Mouse (Mus musculus) inflammation-experienced regulatory T-cells, adult 6 months (primary cell): Measurements from ENCODE around the gene Trim34a. TPM values are rescaled to one million over a fixed set of nuclear protein-coding genes. Genes with fewer than 3 reads are reported as not detected.
"Not testable (repeated sequence)": the region's sequence is repeated elsewhere in the genome, so short reads cannot be mapped to it uniquely, and the experiment has no call there.

ENCODE experiments used
- ATAC-seq: one replicate; pipeline ENCODE4 v1.8.0; 2017
- polyA plus RNA-seq, 3 experiments: library from polyadenylated mRNA; unstranded; fragments of 100-300 nt; shearing (Covaris generic); gene quantifications; one replicate each; pipeline ENCODE4 v1.2.1; 2017

Trim34a gene
- 10 to 100 TPM; 50.1 to 60.0 (median 60.0) TPM for polyA plus RNA-seq

- peak; percentile 97 for ATAC-seq
Observed at GRCm38 (mm10) chr7:104244287-104245181, at the start of gene Trim34a. TSS of gene Trim34a (plus strand) at chr7:104244457.

DNA sequence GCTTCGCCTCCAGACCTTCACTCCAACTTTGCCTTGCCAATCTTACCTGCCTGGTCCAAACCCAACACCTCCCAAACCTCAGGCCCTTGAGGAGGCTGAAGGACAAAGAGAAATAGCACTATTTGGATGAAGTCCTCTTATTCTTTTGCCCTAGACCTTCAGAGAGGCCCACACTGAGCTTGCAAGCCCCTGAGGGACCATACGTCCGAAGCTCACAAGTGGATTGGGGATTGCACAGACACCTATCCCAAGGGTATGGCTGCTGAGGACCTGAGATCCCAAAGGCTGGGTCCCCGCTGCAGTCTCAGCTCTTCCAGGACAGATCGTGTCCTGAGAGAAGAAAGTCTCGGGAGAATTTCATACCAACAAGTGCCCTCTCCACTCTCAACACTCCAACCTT lies 48.4 kb upstream of the Trim34a start, which contains the start of gene Olfr649:
Gene Olfr649 (minus strand): TSS at position 101 of the 400 bp plus-strand sequence.
- no peak for ATAC-seq

DNA sequence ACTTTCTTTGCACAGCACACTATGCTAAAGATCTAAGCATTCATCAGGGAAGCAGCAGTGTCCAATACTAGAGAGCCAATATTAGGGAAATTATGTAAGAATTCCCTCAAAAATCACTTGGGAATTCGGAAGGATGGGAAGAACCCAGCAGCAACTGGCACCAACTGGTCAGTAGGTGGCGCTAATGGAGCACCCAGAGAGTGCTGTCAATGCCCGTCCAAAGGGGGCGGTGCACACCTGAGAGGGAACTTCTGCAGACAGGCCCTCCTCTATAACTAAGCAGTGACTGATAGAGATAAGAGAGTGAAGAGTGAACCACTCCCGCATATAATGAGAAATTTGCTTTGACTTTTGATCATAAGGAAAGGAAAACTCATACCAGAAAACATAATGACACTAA lies 44.4 kb upstream of the Trim34a start:
- ATAC-seq = peak; percentile 95

- ATAC-seq = no peak
Observed at GRCm38 (mm10) chr7:104206197-104206596, 38.1 kb upstream of the Trim34a start.

DNA sequence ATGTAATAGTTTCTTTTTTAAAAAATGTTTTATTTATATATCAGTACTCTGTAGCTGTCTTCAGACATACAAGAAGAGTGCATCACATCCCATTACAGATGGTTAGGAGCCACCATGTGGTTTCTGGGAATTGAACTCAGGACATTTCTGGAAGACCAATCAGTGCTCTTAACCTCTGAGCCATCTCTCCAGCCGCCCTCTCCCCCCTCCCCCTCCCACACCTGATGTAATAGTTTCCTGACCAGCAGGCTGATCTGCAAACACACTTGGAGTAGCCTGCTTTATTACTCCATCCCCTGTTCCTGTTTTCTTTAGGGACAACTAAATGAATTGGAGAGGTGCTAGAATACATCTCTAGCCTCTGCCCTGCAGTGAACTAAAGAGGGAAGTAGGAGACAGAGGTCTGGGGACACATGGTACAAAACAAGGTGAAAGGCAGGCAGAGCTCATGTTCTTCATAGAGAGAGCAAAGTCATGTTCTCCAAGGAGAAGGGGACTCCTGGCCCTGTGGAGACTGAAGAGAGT lies 28.2 kb upstream of the Trim34a start:
- no peak for ATAC-seq

DNA sequence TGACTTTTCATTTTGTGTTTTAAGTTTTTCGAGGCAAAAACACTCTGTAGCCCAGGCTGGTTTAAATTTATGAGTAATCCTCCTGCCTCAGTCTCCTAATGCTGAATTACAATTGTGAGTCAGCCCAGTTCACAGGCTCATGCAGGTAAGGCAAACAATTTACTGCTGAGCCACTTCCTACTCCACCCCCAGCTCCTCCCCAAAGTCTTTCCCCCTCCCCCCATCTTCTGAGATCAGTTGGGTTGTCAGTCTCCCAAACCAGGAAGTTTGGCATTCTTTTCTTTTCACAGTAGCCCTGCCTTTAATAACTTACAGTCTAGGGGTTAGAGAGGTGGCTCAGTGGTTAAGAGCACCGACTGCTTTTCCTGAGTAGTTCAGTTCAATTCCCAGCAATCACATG lies 26.4 kb upstream of the Trim34a start:
- peak; percentile 48 for ATAC-seq

DNA sequence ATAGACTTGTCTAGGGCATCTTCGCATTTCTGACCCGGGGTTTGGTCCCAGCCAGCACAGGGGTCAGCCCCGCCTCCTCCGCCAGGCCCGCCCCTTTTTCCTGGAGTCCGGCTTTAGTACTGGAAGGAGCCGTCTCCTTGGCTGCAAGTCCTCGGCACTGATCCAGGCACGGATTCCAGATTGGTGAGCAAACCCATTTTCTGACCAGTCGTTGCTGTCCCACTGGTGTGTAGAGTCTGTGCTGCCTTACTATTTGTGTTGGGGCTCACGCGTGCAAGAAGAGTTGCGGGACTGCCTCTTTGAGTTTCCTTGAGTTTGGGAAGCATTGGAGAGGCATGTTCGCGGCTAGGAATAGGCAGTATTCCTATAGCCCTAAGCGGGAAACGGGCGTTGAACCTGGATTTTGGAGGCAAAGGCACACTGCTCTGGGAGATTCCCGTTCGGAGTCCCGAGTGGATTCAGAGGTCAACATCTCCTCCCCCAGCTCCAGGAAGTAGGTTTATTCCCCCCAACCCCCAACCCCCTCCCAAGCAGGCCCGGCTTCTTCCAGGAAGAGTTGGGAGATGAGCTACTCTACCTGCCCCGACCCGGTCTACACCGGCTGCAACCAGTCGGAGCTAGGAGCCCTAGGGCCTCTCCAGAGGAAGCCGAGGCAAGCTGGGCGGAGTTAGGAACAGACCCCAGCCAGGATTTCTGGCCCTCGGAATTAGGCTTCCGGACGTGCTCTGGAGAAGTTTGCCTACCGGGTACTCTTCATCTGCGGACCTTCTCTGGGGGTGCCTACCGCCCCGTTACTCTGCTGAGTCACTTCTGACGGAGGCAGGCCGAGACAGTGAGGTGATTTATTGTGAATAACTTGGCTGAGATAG lies 25.3 kb upstream of the Trim34a start, which contains the start of gene Trim6:
Gene Trim6 (plus strand): TSS at position 93 of the 869 bp plus-strand sequence.
- no peak for ATAC-seq

DNA sequence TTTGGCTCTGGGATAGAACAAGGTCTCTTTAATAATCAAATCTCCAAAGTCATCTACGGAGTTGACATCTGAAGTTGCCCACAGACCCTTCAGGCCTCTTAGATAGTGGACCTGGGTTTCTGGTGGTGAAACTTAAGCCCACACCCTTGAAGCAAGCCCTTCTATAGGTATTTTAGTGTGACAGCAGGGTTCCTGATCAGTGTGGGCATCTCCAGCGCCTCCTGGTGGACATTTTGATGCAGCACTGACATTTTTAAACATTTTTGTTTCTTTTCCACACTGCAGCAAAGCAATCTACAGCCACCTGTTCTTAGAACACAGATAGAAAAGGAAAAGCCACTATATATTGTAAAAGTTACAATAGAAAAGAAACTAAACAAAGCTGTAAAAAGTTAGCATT lies 13.1 kb upstream of the Trim34a start:
- ATAC-seq = peak; percentile 82

DNA sequence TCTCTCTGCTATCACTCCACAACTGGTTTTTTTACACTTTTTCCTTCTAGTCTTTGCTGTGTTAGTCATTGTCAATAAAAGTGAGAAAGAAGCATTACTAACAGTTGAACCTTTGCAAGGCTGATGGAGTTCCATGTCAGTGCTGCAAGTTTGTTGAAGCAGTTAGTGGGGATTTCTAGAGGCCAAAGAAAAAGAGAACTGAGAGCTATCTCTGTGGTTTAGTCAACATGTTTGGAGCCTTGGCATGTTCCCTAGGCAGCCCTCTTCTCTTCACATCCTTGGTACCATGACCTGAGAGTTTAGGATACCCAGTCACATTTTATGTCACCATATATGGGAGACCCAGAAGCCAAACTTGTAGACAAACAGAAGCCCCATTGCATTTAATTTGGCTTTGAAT lies 3.4 kb upstream of the Trim34a start:
- ATAC-seq = no peak

GRCm38 (mm10) chr7:104243616-104244015 lies 641 bp upstream of the Trim34a start:
- ATAC-seq = no peak

DNA sequence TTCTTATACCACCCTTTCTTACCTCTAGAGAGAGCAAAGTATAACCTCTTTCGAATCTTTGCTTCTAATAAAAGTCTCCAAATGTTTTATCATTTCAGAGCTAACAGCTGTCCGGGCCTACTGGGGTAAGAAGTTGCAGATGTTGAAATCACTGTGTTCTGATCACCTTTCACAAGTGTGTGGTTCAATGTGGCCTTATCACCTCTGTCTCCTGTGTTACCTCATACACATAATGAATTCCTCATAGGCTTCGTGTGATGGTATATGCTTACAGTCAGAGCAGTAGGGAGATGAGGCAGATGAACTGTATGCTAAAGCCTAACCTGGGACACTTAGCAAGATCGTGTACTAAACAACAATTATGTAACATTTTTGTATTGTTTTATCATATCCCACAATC lies 16.1 kb downstream of the Trim34a start:
- ATAC-seq = not testable (repeated sequence)

DNA sequence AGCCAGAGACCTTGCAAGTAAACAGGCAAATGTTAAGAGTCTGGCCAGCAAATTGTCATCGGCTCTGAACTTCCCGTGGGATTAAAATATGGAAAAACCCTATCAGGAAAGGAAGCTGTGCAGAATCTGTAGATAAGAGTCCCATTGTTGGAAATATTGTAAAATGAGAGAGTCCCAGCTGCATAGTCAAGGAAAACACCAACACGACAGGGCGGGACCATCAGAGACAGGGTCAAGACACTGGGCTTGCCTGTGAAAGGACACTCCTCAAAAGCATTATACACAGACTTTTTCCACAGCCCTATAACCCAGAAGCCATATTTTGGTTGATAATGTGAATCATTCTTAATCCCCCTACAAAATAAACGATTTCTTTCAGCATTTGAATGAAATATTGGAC lies 21.1 kb downstream of the Trim34a start:
- ATAC-seq = not testable (repeated sequence)

- ATAC-seq = not testable (repeated sequence)
Observed at GRCm38 (mm10) chr7:104279361-104279760, 35.1 kb downstream of the Trim34a start.

DNA sequence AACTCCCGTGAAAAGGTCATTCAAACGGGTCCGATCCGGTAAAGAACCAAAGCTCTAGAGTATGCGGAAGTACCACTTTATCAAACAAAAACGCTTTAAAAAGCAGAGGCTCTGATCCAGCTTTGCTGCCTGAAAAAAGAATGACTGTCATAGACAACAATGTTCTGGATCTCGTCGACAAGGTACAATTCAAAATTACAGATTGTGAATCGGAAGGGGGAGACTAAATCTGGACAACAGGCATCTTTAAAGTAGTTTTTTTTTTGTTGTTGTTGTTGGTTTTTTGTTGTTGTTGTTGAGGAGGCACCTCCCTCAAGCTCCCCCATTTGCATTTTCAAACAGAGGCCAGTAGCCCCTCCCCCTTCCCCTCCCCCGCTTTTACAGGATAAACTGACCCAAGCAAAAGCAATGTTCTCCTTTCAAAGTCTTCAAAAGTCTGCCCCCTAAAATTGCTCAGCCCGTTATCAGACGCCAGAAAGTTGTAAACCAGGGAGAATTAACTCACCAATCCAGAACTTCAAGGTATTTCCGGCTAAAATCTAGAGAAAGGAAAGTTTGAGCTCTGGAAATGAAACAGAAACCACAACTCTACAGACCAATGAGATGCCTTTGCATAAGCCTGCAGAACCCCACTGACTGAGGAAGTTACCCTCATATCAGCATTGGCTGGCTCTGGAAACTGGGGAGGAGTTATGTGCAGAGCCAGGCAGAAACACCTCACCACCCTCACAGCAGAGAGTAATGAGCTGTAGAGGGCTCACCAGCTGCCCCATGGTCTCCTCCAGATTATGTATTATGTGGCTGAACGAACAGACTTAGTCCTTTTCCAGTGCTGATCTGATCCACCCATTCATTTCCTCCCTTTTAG lies 43.6 kb downstream of the Trim34a start, which contains the start of gene Trim5:
Gene Trim5 (minus strand): TSS at position 519 of the 868 bp plus-strand sequence.
- peak; percentile 83 for ATAC-seq

DNA sequence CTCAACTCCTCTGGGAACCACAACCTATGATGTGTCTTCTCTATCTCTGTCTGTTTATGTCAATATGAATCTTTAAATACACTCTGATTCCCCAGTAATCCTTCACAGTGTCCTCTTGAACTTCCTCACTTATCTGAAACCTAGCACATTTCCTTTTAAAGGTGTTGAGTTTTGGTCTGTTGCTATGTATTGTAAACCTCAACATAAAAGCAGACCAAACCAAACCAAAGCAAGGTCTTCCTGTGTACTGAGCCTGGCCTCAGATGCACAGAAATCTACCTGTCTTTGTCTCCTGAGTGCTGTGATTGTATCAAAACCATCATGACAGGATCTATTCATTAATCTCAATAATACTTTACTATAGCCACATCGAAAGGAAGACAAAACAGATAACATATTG lies 46.4 kb downstream of the Trim34a start:
- ATAC-seq = peak; percentile 27

DNA sequence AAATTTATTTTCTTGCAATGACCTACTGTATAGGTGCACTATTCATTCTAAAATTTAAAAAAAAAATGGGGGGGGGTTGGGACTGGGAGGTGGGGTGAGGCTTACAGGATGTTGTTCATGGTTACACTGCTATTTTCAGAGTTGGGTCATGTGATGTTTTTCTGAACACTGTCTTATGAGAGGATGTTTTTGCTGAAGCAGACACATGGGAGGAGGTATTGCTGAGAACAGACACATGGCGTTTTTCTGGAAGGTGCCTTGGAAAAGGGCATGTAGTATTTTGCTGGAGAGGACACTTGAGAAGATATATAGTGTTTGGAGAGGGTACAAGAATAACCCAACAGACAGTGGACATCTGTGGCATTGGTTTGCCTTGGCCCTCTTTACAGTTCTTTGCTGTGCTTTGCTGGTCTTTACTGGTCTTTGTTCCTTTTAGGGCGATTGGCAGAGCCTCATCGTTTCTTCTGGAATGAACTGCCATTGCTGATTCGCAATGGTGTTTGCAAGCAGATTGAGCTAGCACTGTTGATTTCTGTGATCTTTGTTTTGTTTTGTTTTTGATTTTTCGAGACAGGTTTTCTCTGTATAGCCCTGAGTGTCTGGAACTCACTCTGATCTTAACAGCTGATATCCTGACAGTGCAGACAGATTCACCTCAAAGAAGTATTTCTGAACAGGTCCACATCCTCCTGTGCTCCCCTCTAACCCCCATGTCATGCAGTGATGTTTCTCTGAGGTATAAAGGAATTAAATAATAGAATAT lies 47.6 kb downstream of the Trim34a start:
- peak; percentile 60 for ATAC-seq

Other genes starting within 250 kb of the Trim34a start
- not detected for gene Olfr638, start 245.7 kb upstream of the Trim34a start, polyA plus RNA-seq
- not detected for gene Olfr639, start 227.2 kb upstream of the Trim34a start, polyA plus RNA-seq
- gene Olfr640, start 218.9 kb upstream of the Trim34a start, polyA plus RNA-seq = not detected
- not detected for gene Olfr641, start 209.0 kb upstream of the Trim34a start, polyA plus RNA-seq
- gene Olfr642, start 191.8 kb upstream of the Trim34a start, polyA plus RNA-seq = not detected
- not detected for gene 4930516K23Rik, start 183.0 kb upstream of the Trim34a start, polyA plus RNA-seq
- gene Olfr644, start 172.6 kb upstream of the Trim34a start, polyA plus RNA-seq = not detected
- gene Olfr645, start 159.0 kb upstream of the Trim34a start, polyA plus RNA-seq = not detected
- not detected for gene Olfr646, start 139.6 kb upstream of the Trim34a start, polyA plus RNA-seq
- not detected for gene Ubqln5, start 114.6 kb upstream of the Trim34a start, polyA plus RNA-seq
- not detected for gene Olfr643, start 107.1 kb upstream of the Trim34a start, polyA plus RNA-seq
- not detected for gene Ubqln3, start 101.2 kb upstream of the Trim34a start, polyA plus RNA-seq
- gene Ubqlnl, start 93.9 kb upstream of the Trim34a start, polyA plus RNA-seq = not detected
- not detected for gene Olfm5, start 79.6 kb upstream of the Trim34a start, polyA plus RNA-seq
- under 1 TPM; 0.20 to 0.50 (median 0.25) TPM for gene Olfr648, start 61.1 kb upstream of the Trim34a start, polyA plus RNA-seq
- not detected for gene Olfr649, start 48.5 kb upstream of the Trim34a start, polyA plus RNA-seq
- gene Trim6, start 25.7 kb upstream of the Trim34a start, polyA plus RNA-seq = 1 to 10 TPM in 2 of 3 experiments, not detected in 1; 1.4 to 2.2 TPM
- 10 to 100 TPM; 24.5 to 43.4 (median 41.7) TPM for gene Trim5, start 43.6 kb downstream of the Trim34a start, polyA plus RNA-seq
- 100 to 1,000 TPM; 110 to 206 (median 165) TPM for gene Trim12a, start 71.0 kb downstream of the Trim34a start, polyA plus RNA-seq
- gene Trim34b, start 85.0 kb downstream of the Trim34a start, polyA plus RNA-seq = 1 to 10 TPM in 2 of 3 experiments, under 1 TPM in 1; 0.57 to 2.0 (median 1.7) TPM
- gene Trim12c, start 108.9 kb downstream of the Trim34a start, polyA plus RNA-seq = 10 to 100 TPM; 14.6 to 21.1 (median 15.5) TPM
- gene Trim30b, start 125.4 kb downstream of the Trim34a start, polyA plus RNA-seq = 1 to 10 TPM in 1 of 3 experiments, under 1 TPM in 2; 0.35 to 1.1 (median 0.69) TPM
- under 1 TPM; 0.21 to 0.33 (median 0.32) TPM for gene Trim30c, start 156.4 kb downstream of the Trim34a start, polyA plus RNA-seq
- gene Trim30a, start 220.7 kb downstream of the Trim34a start, polyA plus RNA-seq = 10 to 100 TPM; 72.9 to 76.3 (median 75.4) TPM